Mouse (Mus musculus): ENCODE results near the gene Ajuba.
"Not testable (repeated sequence)": the region's sequence is repeated elsewhere in the genome, so short reads cannot be mapped to it uniquely, and the experiment has no call there.

The Ajuba gene

GRCm38 (mm10) chr14:54577089-54577982, at the start of gene Ajuba:
TSS of gene Ajuba (minus strand) at chr14:54577558.
- no peak for DNase-seq (ENCODE audit: low read depth, low spot score)

- DNase-seq (ENCODE audit: low read depth, low spot score), result no peak
Measured at GRCm38 (mm10) chr14:54624976-54625375, 47.6 kb upstream of the Ajuba start.

- no peak for DNase-seq (ENCODE audit: low read depth, low spot score)
Measured at GRCm38 (mm10) chr14:54623334-54623733, 46.0 kb upstream of the Ajuba start.

GRCm38 (mm10) chr14:54621133-54621532, 43.8 kb upstream of the Ajuba start, which contains the start of gene Psmb11:
TSS of gene Psmb11 (plus strand) at chr14:54621433.
- DNase-seq (ENCODE audit: low read depth, low spot score), result no peak

GRCm38 (mm10) chr14:54617897-54618365, 40.6 kb upstream of the Ajuba start, which contains the start of gene Psmb5:
TSS of gene Psmb5 (minus strand) at chr14:54618022.
- DNase-seq (ENCODE audit: low read depth, low spot score), result peak; percentile 85

GRCm38 (mm10) chr14:54617152-54617896, 40.0 kb upstream of the Ajuba start:
- no peak for DNase-seq (ENCODE audit: low read depth, low spot score)

- DNase-seq (ENCODE audit: low read depth, low spot score), result no peak
Measured at GRCm38 (mm10) chr14:54616226-54616825, 39.0 kb upstream of the Ajuba start.

- DNase-seq (ENCODE audit: low read depth, low spot score), result not testable (repeated sequence)
Measured at GRCm38 (mm10) chr14:54614130-54614529, 36.8 kb upstream of the Ajuba start.

GRCm38 (mm10) chr14:54610648-54611047, 33.3 kb upstream of the Ajuba start:
- no peak for DNase-seq (ENCODE audit: low read depth, low spot score)

GRCm38 (mm10) chr14:54609962-54610361, 32.6 kb upstream of the Ajuba start:
- no peak for DNase-seq (ENCODE audit: low read depth, low spot score)

GRCm38 (mm10) chr14:54609245-54609644, 31.9 kb upstream of the Ajuba start:
- DNase-seq (ENCODE audit: low read depth, low spot score), result no peak

- DNase-seq (ENCODE audit: low read depth, low spot score), result no peak
Measured at GRCm38 (mm10) chr14:54607226-54607625, 29.9 kb upstream of the Ajuba start.

GRCm38 (mm10) chr14:54605752-54606321, 28.5 kb upstream of the Ajuba start, which contains the start of gene 4931414P19Rik:
TSS of gene 4931414P19Rik (minus strand) at chr14:54605993.
- DNase-seq (ENCODE audit: low read depth, low spot score), result peak; percentile 57

- no peak for DNase-seq (ENCODE audit: low read depth, low spot score)
Measured at GRCm38 (mm10) chr14:54603686-54604085, 26.3 kb upstream of the Ajuba start.

GRCm38 (mm10) chr14:54603038-54603654, 25.8 kb upstream of the Ajuba start:
- DNase-seq (ENCODE audit: low read depth, low spot score), result peak; percentile 92

GRCm38 (mm10) chr14:54602613-54603012, 25.3 kb upstream of the Ajuba start:
- DNase-seq (ENCODE audit: low read depth, low spot score), result no peak

- no peak for DNase-seq (ENCODE audit: low read depth, low spot score)
Measured at GRCm38 (mm10) chr14:54601601-54602000, 24.2 kb upstream of the Ajuba start.

- no peak for DNase-seq (ENCODE audit: low read depth, low spot score)
Measured at GRCm38 (mm10) chr14:54597084-54597483, 19.7 kb upstream of the Ajuba start.

- no peak for DNase-seq (ENCODE audit: low read depth, low spot score)
Measured at GRCm38 (mm10) chr14:54594631-54595414, 17.5 kb upstream of the Ajuba start.

GRCm38 (mm10) chr14:54594055-54594454, 16.7 kb upstream of the Ajuba start:
- no peak for DNase-seq (ENCODE audit: low read depth, low spot score)

Measured in retina, postnatal 7 days (tissue).